Mouse (Mus musculus): ENCODE results near the gene Nusap1.

- TF ChIP-seq CTCF (IDR thresholded peaks at IDR 0.05; ENCODE audit: low read depth) (no peak), EP300 (IDR thresholded peaks at IDR 0.05; ENCODE audit: low read depth) (no peak)
Measured at GRCm38 (mm10) chr2:119696111-119696510, 78.0 kb downstream of the Nusap1 start.

Data from heart, postnatal 0 days (tissue).